Mouse (Mus musculus) adrenal gland, postnatal 4 days (tissue): ENCODE measurements at regions not wholly inside any gene's neighbourhood (a gene's known extent, or its start where the extent isn't known, plus 50 kb on each side); places are given as distances from the start of the nearest gene placed in this dataset.
"Not testable (repeated sequence)": the region's sequence is repeated elsewhere in the genome, so short reads cannot be mapped to it uniquely, and the experiment has no call there.

Experiments
- DNase-seq, 2 experiments: peaks; one replicate each; pipeline ENCODE4 v3.0.0; 2021 to 2022; ENCODE audit warnings: low spot score in 2 of 2, mixed read lengths in 2 of 2

DNA sequence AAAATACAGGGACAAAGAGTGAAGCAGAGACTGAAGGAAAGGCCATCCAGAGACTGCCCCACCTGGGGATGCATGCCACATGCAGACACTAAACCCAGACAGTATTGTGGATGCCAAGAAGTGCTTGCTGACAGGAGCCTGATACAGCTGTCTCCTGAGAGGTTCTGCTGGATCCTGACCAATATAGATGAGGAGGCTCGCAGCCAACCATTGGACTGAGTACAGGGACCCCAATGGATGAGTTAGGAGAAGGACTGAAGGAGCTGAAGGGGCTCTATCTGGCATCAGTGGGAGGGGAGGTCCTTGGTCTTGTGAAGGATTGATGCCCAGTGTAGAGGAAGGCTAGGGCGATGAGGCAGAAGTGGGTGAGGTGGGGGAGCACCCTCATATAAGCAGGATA is 514.4 kb downstream of the Gja1 start:
- DNase-seq = not testable (repeated sequence)

DNA sequence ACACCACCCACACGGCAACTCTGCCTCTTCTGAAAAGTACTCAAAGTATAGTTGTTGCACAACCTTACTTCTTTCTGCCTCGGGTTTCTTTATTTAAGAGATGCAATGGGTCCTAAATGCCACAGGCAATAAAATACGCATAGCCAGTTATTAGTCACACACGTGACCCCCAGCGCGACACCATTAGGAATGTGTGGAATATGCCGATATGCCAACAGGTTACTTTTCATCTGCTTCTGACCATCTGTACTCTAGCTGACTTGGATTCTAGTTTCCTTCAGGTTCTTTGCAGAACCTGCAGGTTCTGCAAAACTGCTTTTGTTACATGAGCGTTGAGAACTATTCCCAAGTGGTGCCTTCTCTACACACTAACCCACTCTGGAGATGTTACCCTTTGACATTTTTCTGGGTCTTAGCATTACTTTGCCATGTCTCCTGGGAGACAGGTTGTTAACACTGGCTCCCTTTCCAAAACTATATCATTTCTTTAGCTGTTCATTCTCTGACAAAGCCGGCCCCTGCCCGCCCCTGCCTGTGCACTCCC is 515.6 kb downstream of the Gja1 start:
- DNase-seq = no peak

DNA sequence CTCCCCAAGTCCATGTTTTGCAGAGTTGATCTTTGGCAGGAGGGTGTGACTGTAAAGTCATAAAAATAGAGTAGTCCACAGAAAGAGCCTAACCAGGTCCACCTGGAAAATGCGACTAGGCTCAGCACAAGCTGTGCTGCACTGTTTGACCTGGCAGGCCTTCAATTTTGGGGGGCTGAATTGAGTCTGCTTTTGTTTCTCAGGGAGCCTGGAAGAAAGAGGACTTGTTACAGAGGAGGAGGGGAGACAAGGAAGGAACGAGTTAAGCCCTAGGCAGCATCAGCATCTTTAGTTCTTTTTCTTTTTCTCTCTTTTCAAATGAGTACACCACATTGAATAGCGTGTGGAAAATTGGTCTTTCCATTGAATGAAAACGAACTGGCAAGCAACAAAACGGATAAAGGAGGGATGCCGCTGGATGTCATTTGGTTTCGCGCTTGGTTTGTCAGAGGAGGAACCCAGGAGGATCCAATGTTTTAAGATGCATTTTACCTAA is 516.1 kb downstream of the Gja1 start:
- DNase-seq = no peak

DNA sequence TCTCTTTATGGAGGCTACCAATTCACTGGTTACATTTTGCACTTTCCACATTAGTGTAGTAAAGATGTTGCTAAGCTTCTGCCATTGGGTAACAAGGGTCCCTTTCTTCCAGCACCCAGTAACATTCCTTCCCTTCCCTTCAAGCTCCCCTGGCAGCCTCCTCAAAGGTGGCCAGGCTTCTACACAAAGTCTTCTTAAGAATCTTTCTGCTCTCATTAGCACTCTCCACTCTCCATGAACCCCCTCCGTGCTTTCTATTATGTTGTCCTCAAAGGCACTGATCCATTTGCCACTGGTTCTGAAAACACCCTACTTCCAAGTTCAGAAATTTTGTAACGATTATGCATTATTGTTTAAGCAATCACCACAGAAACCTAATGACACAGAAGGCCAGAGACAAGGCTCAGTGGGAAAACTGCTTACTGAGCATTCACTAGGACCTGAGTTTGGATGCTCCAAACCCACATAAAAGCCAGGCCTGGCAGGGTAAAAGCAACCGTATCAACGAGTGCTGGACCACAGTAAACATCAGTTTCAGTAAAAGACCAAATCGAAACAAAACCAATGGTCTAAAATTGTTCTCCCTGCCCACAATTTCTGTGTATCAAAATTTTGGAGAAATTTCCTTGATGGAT is 522.6 kb downstream of the Gja1 start:
- DNase-seq = no peak

DNA sequence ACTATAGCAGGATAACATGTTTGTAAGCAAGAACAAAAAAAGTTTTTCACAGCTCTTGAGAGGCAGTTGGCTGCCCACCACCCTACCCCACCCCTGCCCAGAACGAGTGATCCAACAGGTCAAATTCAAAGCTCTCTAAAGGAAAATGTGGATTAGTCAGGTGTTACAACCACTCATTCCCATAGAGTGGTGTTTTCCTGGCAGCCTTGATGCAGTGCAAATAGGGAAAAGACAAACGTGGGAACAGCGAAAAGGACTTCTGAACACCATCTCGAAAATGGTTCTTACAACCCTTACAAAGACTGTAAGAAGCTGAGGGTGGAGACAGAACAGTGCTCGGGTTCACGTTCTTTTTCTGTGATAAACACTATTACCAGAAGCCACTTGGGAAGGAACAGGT is 523.8 kb downstream of the Gja1 start:
- DNase-seq = no peak

DNA sequence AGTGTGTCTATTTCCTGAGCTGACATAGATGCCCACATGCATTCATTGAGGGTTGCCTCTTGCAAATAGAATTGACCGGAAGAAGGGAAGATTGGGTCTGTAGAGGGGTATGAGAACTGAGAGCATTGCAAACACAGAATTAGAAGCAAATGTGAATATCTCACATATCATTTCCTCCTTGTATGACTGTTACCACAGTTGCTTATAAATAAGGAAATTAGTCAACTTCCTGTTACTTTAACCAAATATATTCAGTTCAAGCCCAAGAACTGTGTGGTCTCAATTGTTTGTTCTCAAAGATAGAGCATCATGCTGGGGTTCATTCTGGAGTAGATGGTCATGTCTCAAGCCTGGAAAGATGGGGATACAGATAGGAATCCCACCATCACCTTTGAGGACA is 535.6 kb downstream of the Gja1 start:
- no peak for DNase-seq

DNA sequence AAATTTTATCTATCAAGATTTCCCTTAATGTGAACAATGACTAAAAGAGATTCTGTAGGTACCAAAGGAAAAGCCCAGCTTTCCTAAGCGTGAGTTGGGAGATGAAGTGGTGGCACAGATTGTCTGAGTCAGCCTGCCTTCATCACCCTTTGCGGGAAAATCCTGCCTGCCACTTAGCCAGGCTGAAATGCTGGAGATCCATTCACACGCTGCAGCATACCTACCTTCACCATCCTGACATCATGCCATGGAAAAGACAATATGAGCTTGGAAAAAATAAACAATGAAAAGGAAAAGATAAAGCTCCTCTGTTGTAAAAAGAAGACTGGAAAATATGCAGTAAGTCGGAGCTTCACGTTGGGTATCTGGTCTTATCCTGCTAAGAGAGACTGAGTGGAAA is 537.0 kb downstream of the Gja1 start:
- no peak for DNase-seq

DNA sequence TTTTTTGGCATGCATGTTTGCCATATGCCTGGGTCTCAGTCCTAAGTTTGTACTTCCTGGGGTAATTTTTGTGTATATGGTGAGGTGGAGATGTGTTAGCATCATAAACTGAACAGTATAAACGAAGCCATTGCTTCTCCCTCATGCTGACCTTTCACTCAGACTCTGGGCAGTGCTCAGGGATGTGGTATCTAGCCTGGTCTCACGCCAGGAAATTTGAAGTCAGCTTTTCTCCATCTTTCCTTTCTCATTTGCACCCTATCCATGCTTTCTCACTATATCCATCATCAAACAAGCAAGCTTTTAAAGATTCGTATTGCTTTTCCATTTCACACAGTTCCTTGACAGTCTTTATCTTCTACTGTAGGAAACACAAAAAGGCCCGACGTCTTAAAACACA is 541.3 kb downstream of the Gja1 start:
- DNase-seq = no peak

DNA sequence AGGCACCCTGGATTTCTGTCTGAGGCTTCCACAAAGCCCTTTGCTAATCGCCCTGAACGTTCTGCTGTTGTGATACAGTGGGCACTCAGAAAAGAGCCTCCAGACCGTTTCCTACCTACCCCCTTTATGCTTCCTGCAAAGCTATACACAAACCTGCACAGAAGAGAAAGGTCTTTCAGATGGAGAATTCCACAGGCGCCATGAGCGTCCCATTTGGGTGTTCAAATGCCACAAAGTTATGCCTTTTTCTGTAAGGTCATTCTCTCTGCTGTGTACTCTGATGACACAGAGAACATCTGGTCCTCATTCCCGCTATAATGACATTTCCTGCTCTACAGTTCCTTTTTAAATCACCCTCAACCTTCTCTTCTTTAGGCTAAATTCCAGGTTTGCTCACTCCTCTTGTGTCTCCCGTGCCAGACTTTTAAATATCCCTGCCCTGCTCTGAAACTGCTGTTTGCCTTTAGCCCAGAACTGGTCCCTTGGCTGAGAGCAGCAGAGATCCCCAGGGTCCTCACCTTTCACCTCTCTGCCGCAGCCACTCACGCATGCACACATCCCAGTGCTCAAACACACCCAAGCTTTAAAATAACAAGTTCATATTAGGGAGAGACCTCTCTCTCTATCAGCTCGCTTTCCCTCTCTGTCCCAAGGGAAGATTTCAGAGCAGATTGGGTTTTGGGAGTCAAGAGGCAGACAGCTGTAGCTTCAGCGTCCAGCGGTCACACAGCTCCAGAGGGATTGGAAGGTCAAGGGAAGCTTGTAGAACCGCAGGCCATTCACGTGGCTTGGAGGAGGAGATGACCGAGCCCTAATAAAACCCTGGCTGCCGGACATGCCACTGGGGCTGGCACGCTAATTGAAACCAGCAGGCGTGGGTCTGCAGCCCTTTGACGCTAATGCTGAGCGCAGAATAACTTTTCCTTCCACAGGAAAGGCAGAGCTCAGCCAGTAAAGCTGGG is 543.9 kb downstream of the Gja1 start:
- peak in 1 of 2 experiments; percentile 4 for DNase-seq

DNA sequence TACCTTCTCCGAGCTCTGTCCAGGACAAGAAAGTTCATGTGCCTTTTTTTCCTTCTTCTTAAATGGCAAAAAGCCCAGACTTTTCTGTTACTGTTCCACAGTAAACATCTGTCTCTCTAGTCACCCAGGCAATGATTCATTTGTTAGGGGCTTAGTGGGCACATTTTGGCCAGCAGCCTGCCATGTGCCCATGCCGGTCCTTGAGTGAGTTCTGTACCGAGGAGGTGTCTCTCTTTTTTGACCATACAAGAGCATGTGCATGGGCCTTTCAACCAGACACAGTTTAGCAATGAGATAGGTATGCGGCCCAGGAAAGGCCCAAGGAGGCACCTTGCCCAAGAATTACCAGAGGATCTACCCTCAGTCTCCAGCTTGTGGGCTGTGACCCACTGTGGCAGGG is 551.0 kb upstream of the Hsf2 start:
- no peak for DNase-seq

DNA sequence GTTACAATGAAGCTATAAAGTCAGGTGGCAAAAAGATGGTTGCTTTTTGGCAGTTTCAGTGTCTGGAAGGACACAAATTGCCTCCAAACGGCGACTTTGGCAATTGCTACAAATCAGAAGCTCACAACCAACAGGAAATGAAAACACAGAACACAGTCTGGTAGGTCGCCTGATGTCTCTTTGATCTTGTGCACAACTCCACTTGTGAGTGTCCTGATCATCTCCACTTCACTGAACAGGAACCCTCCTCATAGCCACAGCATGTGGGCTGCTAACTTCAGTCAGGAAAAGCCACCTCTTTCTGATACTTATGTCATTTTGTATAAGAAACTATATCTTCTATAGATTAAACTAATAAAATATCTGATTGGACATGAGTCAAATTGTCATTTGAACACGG is 544.2 kb upstream of the Hsf2 start:
- no peak for DNase-seq

DNA sequence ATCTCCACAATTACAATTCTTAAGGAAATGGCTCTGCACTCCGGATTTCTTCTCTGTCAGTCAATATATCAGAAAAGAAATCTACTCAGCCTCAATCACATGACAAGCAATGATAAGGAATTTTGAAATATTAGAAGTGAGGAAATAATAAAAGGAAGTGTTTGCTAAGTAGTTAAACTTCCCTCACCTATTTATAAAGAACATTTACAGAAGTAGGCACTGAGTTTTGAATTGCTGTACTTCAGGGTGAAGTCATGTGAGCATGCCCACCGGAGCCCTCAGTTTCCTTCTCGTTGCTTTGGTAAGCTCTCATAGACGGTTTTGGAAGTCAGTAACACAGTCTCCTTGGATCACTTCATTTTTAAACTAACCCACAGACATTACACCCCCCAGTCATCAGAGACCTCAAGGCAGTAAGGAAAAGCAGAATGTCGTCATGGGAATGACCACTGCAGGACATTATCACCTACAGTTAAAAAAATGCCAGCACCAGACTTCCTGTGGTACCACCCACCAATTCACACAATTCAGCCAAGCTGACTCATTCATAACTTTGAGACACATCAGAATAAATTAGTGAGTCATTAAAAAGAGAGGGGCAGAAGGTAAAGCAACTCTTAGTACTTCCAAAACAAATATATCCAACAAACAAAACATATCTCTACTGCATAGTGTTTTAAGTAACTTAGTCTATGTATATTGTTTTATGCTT is 541.6 kb upstream of the Hsf2 start:
- DNase-seq = no peak

DNA sequence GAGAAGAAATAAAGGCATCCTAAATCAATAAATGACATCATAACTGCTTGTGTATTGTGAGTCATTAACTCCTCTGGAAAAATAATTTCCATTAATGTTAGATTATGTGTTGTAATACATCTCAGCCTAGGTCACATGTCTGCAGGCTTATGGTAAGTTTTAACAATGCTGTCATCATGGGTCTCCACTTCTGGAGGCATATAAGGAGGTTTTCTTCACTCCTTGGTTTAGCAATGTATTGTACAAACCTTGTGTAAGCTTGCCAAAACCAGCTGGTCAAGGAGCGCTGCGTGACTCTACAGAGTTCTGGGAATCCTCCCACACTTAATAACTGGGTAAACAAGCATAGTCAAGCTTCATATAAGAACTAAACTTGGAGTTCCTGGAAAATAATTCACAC is 529.5 kb upstream of the Hsf2 start:
- DNase-seq = no peak

DNA sequence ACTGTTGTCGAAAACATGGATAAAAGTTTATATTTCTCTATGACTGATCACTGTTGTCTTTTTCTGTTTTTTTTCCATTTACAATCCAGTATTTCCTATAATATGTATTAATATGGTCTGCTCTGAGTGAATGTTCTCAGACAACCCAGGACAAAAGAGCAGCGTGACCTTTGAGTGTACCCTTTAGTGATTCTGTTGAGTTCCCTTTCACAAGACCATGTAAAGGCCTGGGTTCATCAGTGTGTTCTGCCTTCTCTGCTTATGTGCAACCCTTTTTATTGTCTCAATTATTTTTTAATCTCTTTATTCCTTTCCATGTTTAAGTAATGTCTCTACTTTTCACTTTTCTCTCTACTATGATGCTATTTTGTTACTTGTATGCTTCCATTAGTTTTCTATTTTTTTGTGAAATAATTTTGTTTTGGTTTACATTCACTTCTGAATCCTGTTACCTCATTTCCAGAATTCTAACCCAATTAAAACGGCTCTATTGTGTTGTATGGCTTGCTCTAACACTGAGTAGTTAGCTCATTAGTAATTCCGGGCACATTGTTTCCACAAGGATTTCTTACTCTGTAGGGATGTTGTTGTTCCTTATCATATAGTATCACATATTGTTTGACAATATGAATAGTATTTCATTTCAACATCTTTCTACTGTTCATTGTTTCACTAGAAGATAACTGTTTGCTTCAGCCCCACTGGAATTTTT is 523.9 kb upstream of the Hsf2 start:
- DNase-seq = no peak

DNA sequence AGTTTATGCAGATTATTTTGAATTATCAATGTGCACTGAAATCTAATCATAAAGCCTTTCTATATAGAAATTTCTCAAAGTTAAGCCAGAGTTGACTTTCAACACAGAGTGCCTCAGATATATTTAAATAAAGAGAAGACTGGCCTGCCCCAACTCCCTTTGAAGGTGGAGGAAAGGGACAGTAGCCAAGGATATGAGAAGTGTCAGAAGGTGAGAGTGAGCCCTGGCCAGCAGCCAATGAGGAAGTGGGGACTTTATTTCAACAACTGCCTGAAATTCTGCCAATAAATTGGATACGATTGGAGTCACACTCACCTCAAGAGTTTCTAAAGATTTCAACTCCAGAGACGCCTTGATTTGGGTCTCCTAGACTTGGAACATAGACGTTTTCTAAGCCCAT is 523.0 kb upstream of the Hsf2 start:
- DNase-seq = no peak

DNA sequence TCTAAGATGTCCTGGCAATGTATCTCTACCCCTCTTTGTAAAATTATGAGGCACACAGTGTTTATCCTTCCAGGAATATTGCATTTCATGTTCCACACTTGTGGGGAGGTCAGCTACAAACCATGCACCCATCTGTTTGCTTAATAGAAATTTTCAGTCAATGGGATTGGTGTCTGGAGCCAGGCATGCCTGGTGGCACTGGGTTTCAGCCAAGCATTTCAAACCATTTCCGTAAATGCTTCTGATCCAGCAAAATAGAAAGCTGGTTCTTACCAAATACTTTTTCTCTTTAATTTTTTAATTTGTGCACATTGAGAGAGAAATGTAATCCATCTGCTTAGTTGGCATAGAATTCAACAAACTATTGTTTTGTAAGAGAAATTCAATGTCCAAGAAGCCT is 517.3 kb upstream of the Hsf2 start:
- no peak for DNase-seq

DNA sequence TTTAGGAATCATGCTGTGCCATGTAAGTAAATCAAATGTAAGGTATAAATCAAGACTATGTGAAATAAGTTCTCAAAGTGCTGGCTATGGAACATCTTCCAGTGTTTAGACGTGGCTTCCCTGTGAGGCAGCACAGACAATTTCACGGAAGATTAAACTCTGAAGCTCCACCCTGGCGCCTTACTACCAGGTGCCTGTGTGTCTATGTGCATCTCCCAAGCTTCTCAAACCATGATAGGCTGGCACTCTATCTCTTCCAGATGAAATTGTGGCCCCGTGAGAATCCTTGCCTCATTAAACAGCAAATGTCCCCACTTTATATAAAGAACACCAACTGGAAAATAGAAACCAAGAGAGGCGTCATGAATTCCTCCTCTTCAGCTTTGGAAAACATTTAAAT is 511.4 kb upstream of the Hsf2 start:
- no peak for DNase-seq

DNA sequence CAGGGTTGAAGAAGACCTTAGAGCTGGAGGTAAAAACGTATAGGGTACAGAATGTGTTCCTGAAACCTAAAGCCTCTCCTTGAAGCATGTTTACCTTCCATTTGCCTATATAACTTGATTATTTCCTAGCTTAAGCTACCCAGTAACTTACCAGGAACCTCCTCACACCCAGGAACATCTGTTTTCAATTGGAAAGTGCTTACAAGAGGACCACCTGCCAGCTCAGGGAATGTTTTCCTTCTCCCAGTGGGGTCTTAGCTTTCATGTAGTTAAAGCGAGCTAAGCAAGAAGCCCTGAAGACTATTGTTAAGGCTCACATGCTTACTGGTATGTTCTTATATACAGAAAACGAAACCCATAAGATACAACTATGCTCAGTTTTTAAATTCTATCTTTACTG is 506.6 kb upstream of the Hsf2 start:
- DNase-seq = no peak

DNA sequence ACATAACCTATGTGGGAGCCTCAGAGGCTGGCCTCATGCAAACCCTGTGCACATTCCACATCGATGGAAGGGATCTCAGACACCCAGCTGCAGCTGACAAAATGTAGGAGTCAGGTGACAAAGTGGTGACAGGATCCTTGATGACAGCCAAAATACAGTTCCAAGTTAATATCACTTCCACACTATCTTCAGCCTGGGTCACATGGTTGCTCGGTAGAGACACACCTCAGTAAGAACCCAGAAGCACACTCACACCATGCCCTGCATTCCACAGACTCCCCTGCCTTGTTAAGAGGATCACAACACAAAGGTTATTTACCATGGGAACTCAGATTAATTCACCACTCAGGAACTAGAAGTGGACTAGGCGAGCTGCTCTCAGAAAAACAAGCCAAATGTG is 505.4 kb upstream of the Hsf2 start:
- no peak for DNase-seq

DNA sequence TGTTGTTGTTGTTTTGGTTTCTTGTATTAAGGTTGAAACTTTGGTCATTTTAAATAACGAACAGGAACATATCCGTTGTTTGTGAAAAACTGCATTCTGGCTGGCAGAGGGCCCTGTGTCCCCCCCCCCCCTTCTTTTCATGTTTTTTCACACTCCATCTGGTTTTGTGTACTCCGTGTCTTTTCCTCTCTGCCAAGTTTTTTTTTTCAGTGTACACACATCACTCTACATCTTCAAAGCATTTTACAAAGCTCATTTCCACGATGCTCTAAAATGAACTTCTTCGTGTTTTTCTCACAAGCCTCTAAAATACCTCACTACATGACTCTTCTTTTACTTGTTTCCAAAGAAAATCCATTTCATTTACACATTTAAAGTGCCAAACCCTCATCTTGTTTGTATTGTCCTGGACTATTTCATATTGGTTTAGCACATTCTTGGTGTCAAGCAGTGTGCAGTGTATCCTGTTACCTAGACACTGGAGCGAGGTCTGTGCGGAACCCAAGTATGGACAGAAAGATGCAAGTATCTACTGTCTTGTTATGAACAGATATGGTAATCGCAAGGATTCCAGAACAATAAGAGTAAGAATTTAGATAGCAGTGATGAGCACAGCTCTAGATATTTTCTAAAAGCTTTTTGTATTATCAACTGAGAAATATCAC is 503.5 kb upstream of the Hsf2 start:
- no peak for DNase-seq

DNA sequence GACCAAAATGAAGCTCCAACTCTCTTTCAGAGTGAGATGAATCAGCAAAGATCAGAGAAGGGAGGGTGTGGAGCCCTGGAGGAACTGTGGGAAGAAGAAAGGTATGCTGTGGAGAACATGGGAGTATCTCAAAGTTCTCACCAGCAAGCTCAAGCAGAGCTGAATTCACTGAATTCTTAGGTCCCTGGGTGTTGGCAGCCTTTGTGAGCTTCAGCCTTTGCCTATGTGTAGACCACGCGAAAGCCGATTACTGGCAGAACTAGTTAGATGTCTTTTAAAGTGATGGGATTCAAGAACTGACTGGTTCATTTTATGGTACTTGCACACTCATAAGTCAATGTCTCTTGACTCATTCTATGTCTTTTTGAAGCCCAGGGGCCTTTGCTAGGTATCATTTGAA is 491.2 kb upstream of the Hsf2 start:
- no peak for DNase-seq
